Mouse (Mus musculus): ENCODE measurements around the gene Pcid2.

DNA sequence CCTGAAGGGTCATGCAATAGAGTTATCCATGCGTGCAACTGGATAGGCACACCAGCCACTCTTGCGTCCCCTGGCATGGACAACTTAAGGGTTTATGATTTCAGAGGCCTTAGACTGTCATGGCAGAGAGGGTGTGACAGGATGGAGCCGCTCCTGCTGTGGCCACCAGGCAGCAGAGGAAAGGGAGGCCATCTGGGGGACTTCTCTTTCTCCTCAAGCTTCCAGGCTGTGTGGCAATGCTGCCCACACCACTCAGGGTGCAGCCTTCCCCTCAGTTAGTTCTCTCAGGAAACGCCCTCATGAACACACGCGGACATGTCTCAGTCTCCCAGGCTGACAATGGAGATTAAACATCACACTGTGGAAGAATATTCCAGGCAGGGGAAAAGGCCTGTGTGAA is 66.2 kb downstream of the Pcid2 start:
- TF ChIP-seq CTCF (IDR thresholded peaks at IDR 0.05; ENCODE audit: borderline replicate concordance, control insufficient read depth, extremely low read depth, insufficient read depth, low read length, poor library complexity), result no peak
- TF ChIP-seq POLR2A (IDR thresholded peaks at IDR 0.05; ENCODE audit: control insufficient read depth, extremely low read depth, insufficient read depth, low read length, poor library complexity), result no peak

All from thymus, adult 2 months (tissue).